Mouse (Mus musculus) CH12.LX (cell line): ENCODE measurements around the gene Tshz2. TPM values are rescaled to one million over a fixed set of nuclear protein-coding genes. Genes with fewer than 3 reads are reported as not detected.

Experiments
- DNase-seq: peaks from one replicate; pipeline ENCODE4 v3.0.0-alpha.2; 2013; ENCODE audit errors: extremely low read depth
- H3K27ac ChIP-seq: 2 replicates; pipeline ENCODE4 v1.5.1; 2012; ENCODE audit warnings: low read depth, mild to moderate bottlenecking, control low read depth, moderate library complexity; ENCODE audit not compliant: insufficient read depth
- H3K27me3 ChIP-seq: replicated peaks from 2 replicates; pipeline ENCODE3; 2012; ENCODE audit warnings: inconsistent platforms
- H3K36me3 ChIP-seq, 2 experiments: replicated peaks in 1 of 2; 2 replicates each; pipeline versions ENCODE3 to v1.6.1; 2012; ENCODE audit warnings: inconsistent platforms in 1 of 2, low read length in 1 of 2, mild to moderate bottlenecking in 1 of 2, mixed read lengths in 1 of 2, moderate library complexity in 1 of 2; ENCODE audit not compliant: control insufficient read depth in 1 of 2, insufficient read depth in 1 of 2
- H3K4me1 ChIP-seq, 2 experiments: 2 replicates each; pipeline ENCODE4 v1.6.1; 2012; ENCODE audit warnings: inconsistent platforms in 1 of 2, moderate library complexity in 1 of 2; ENCODE audit not compliant: insufficient read depth in 2 of 2, control insufficient read depth in 1 of 2
- H3K4me2 ChIP-seq: 2 replicates; pipeline ENCODE4 v1.6.1; 2012; ENCODE audit warnings: low read depth, mild to moderate bottlenecking, control low read depth; ENCODE audit not compliant: poor library complexity, insufficient read depth, severe bottlenecking
- H3K4me3 ChIP-seq, 3 experiments: fragments of 150-350 bp in 1 of 3; sonication (generic) in 1 of 3; replicated peaks in 1 of 3; 2 replicates each; pipeline versions ENCODE3 to v1.5.1; 2011 to 2012; ENCODE audit warnings: low read depth in 2 of 3, low read length in 2 of 3, mild to moderate bottlenecking in 2 of 3, moderate library complexity in 2 of 3, control low read depth in 1 of 3, improper control_type of control experiment in 1 of 3, inconsistent platforms in 1 of 3, mixed read lengths in 1 of 3; ENCODE audit not compliant: poor library complexity in 1 of 3
- H3K79me2 ChIP-seq: replicated peaks from 2 replicates; pipeline ENCODE4 v1.6.1; 2012; ENCODE audit warnings: mild to moderate bottlenecking, moderate library complexity; ENCODE audit not compliant: control insufficient read depth, poor library complexity, insufficient read depth, severe bottlenecking; ENCODE audit errors: extremely low read depth
- H3K9ac ChIP-seq: 2 replicates; pipeline ENCODE4 v1.6.1; 2012; ENCODE audit warnings: low read depth, mild to moderate bottlenecking, control low read depth, moderate library complexity; ENCODE audit not compliant: insufficient read depth
- H3K9me3 ChIP-seq: replicated peaks from 2 replicates; pipeline ENCODE3; 2012; ENCODE audit warnings: low read length, inconsistent platforms, mixed read lengths
- BHLHE40 ChIP-seq: IDR thresholded peaks from 2 replicates; pipeline ENCODE4 v1.6.1; 2011; ENCODE audit warnings: mild to moderate bottlenecking, low read depth, low read length, improper control_type of control experiment
- CHD1 ChIP-seq: IDR thresholded peaks from 2 replicates; pipeline ENCODE4 v1.6.1; 2012; ENCODE audit warnings: low read depth, low read length, improper control_type of control experiment, inconsistent platforms
- CHD2 ChIP-seq: IDR thresholded peaks from 2 replicates; pipeline ENCODE4 v1.6.1; 2011; ENCODE audit warnings: low read length, improper control_type of control experiment
- CTCF ChIP-seq, 2 experiments: IDR thresholded peaks in 1 of 2; conservative IDR thresholded peaks in 1 of 2; 2 replicates each; pipeline ENCODE4 v1.5.1; 2011 to 2012; ENCODE audit warnings: low read depth in 2 of 2, low read length in 2 of 2, improper control_type of control experiment in 1 of 2, inconsistent platforms in 1 of 2, mild to moderate bottlenecking in 1 of 2, moderate library complexity in 1 of 2
- E2F4 ChIP-seq: IDR thresholded peaks from 2 replicates; pipeline ENCODE4 v1.6.1; 2011; ENCODE audit warnings: low read depth, low read length, improper control_type of control experiment; ENCODE audit not compliant: insufficient replicate concordance
- EP300 ChIP-seq: IDR thresholded peaks from 2 replicates; pipeline ENCODE4 v1.6.1; 2011; ENCODE audit warnings: low read length, improper control_type of control experiment
- ETS1 ChIP-seq: conservative IDR thresholded peaks from 2 replicates; pipeline ENCODE4 v1.6.1; 2012; ENCODE audit warnings: low read depth, mild to moderate bottlenecking, inconsistent platforms, low read length, improper control_type of control experiment, moderate library complexity
- GABPA ChIP-seq: IDR thresholded peaks from 2 replicates; pipeline ENCODE4 v1.6.1; 2012; ENCODE audit warnings: low read depth, low read length, improper control_type of control experiment, inconsistent platforms; ENCODE audit not compliant: insufficient replicate concordance
- JUND ChIP-seq: conservative IDR thresholded peaks from 2 replicates; pipeline ENCODE4 v1.6.1; 2011; ENCODE audit warnings: low read depth, low read length, improper control_type of control experiment
- KAT2A ChIP-seq: IDR thresholded peaks from 2 replicates; pipeline ENCODE4 v1.6.1; 2012; ENCODE audit warnings: low read length, improper control_type of control experiment, inconsistent platforms; ENCODE audit not compliant: insufficient replicate concordance
- MAFK ChIP-seq: IDR thresholded peaks from 2 replicates; pipeline ENCODE4 v1.6.1; 2011; ENCODE audit warnings: low read length, improper control_type of control experiment; ENCODE audit not compliant: insufficient replicate concordance
- MAX ChIP-seq: IDR thresholded peaks from 2 replicates; pipeline ENCODE4 v1.6.1; 2011; ENCODE audit warnings: low read length, improper control_type of control experiment
- MEF2A ChIP-seq: IDR thresholded peaks from 2 replicates; pipeline ENCODE4 v1.6.1; 2014; ENCODE audit warnings: low read depth, mild to moderate bottlenecking, inconsistent platforms, low read length, improper control_type of control experiment, borderline replicate concordance
- MYC ChIP-seq: IDR thresholded peaks from 2 replicates; pipeline ENCODE4 v1.6.1; 2011; ENCODE audit warnings: low read depth, mild to moderate bottlenecking, improper control_type of control experiment, low read length
- NELFE ChIP-seq: IDR thresholded peaks from 2 replicates; pipeline ENCODE4 v1.6.1; 2011; ENCODE audit warnings: low read depth, low read length, improper control_type of control experiment
- NRF1 ChIP-seq: IDR thresholded peaks from 2 replicates; pipeline ENCODE4 v1.6.1; 2014; ENCODE audit warnings: low read depth, mild to moderate bottlenecking, inconsistent platforms, low read length, improper control_type of control experiment, moderate library complexity
- POLR2A ChIP-seq: IDR thresholded peaks from 2 replicates; pipeline ENCODE4 v1.6.1; 2011; ENCODE audit warnings: low read depth, mild to moderate bottlenecking, improper control_type of control experiment, low read length
- POLR2AphosphoS2 ChIP-seq: IDR thresholded peaks from 2 replicates; pipeline ENCODE4 v1.6.1; 2011; ENCODE audit warnings: low read depth, low read length, improper control_type of control experiment
- RAD21 ChIP-seq: IDR thresholded peaks from 2 replicates; pipeline ENCODE4 v1.6.1; 2011; ENCODE audit warnings: low read depth, mild to moderate bottlenecking, low read length, improper control_type of control experiment, moderate library complexity
- RCOR1 ChIP-seq: conservative IDR thresholded peaks from 2 replicates; pipeline ENCODE4 v1.6.1; 2012; ENCODE audit warnings: low read depth, mild to moderate bottlenecking, inconsistent platforms, low read length, improper control_type of control experiment
- SMC3 ChIP-seq: IDR thresholded peaks from 2 replicates; pipeline ENCODE4 v1.6.1; 2011; ENCODE audit warnings: low read depth, low read length, improper control_type of control experiment
- TBP ChIP-seq: conservative IDR thresholded peaks from 2 replicates; pipeline ENCODE4 v1.6.1; 2011; ENCODE audit warnings: low read depth, low read length, improper control_type of control experiment
- TCF12 ChIP-seq: IDR thresholded peaks from 2 replicates; pipeline ENCODE4 v1.6.1; 2014; ENCODE audit warnings: low read depth, mild to moderate bottlenecking, inconsistent platforms, low read length, improper control_type of control experiment
- dilution Hi-C: fragments of 300-500 bp; cut with MboI; formaldehyde crosslinking; loops from 2 replicates; pipeline ENCODE4 v1.14.3; 2020; ENCODE audit warnings: low sequenced_read_pairs; ENCODE audit not compliant: extremely low pct_unique_long_range_greater_than_20kb, extremely low pct_ligation_motif_present
- in situ Hi-C: fragments of 300-500 bp; cut with MboI; formaldehyde crosslinking; loops from 3 replicates; pipeline ENCODE4 v1.14.3; 2019; ENCODE audit warnings: low sequenced_read_pairs, low pct_ligation_motif_present, low pct_unique_long_range_greater_than_20kb, mixed read lengths
- polyA plus RNA-seq: library from polyadenylated mRNA; unstranded; fragments of >175 nt; gene quantifications from 2 replicates; pipeline ENCODE4 v1.2.1, GENCODE M21; 2012; ENCODE audit warnings: low read depth; ENCODE audit not compliant: insufficient read length
- total RNA-seq, 2 experiments: library from RNA; depleted of rRNA; stranded (reverse); fragments of 300-350 nt in 1 of 2; fragments of >200 nt in 1 of 2; gene quantifications; 2 replicates each; pipeline ENCODE4 v1.2.3; 2012 to 2014

Tshz2 gene
- total and polyA plus RNA-seq, 3 experiments = not detected

DNA sequence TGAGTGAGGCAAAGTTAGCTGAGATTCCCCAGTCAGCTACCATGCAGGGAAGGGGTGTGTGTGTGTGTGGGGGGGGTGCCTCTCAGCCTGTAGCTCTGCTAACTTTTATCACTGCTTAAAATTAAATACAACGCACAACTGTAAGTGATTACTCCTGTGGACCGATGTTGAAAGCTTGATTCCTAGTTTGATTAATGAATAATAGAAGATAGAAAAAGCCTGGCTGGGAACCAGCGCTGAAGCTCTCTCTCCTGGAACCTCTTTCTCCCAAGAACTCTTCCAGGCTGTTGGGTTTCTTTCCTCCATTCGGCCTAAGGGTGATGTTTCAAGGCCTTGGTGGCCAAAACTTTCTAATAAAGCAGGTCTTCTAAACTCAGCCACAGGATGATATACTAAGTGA, 3.6 kb downstream of the Tshz2 start:
- peaks cover 71% of the 10 kb centered on the region for H3K9me3 ChIP-seq
- TF ChIP-seq RAD21 = no peak
- no peak for TF ChIP-seq EP300
- TF ChIP-seq POLR2AphosphoS2 = no peak
- TF ChIP-seq ETS1 = no peak
- TF ChIP-seq MAX = no peak
- TF ChIP-seq NELFE = no peak
- no peak for TF ChIP-seq GABPA
- no peak for TF ChIP-seq E2F4
- TF ChIP-seq TCF12 = no peak
- no peak for TF ChIP-seq BHLHE40
- TF ChIP-seq JUND = no peak
- no peak for TF ChIP-seq KAT2A
- no peak for TF ChIP-seq MEF2A
- no peak for TF ChIP-seq POLR2A
- no peak for TF ChIP-seq CHD1
- TF ChIP-seq CHD2 = no peak
- TF ChIP-seq TBP = no peak
- TF ChIP-seq NRF1 = no peak
- TF ChIP-seq SMC3 = no peak
- TF ChIP-seq RCOR1 = no peak
- TF ChIP-seq, all 38 proteins: peak for 0
- Histone ChIP-seq H3K79me2 (no peaks in the 10 kb centered on the region), H3K4me3 (no peak overlapping the region), H3K36me3 (no peaks in the 10 kb centered on the region), H3K4me1 (no peaks in the 10 kb centered on the region), H3K9ac (no peak overlapping the region), H3K4me2 (no peak overlapping the region), H3K27me3 (no peaks in the 10 kb centered on the region), H3K27ac (no peak overlapping the region)
- DNase-seq = no peak
- in situ Hi-C loops = no loop called here
- dilution Hi-C loops = no loop called here

DNA sequence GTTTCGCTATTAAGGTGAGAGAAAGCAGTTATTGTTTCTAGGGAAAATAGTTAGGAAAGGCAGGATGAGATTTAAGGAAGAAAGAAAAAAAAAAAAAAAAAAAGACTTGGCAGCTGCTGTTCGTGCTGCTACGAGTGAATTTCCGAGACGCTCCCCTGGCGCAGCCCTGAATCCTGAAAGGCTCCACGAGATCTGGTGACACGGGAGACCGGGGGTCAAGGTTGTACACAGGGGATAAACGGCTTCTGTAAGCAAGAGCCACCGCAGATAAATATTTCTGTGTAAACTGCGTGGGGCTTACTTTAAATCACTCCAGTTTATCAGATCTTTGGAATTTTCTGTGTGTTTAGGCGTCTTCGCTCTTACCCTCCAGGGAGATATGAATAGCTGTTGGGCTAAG, 8.7 kb downstream of the Tshz2 start:
- H3K4me3 ChIP-seq = no peak overlapping the region
- H3K27ac ChIP-seq = no peak overlapping the region
- in situ Hi-C loops (no loop called here), dilution Hi-C loops (no loop called here)
- no peaks in the 10 kb centered on the region for H3K36me3 ChIP-seq
- H3K4me1 ChIP-seq = no peaks in the 10 kb centered on the region
- DNase-seq = no peak
- no peak overlapping the region for H3K4me2 ChIP-seq
- peaks cover 75% of the 10 kb centered on the region for H3K9me3 ChIP-seq
- no peak overlapping the region for H3K9ac ChIP-seq
- no peaks in the 10 kb centered on the region for H3K79me2 ChIP-seq
- TF ChIP-seq POLR2AphosphoS2 (no peak), MAFK (no peak), CTCF (conservative IDR thresholded peaks at IDR 0.05 in 1 of 2, IDR thresholded peaks at IDR 0.05 in 1 of 2; ENCODE audit: low read depth in 2 of 2, low read length in 2 of 2) (no peak), POLR2A (no peak), MEF2A (no peak), NELFE (no peak), MYC (no peak)
- H3K27me3 ChIP-seq = no peaks in the 10 kb centered on the region
